Mouse (Mus musculus) intestine, postnatal 0 days (tissue): ENCODE data around the gene Clip2. TPM values are rescaled to one million over a fixed set of nuclear protein-coding genes. Genes with fewer than 3 reads are reported as not detected.
A peak's percentile ranks its signal among the peaks of the same experiment; 100 is the strongest.

Experiments used
- ATAC-seq: fragments of 200-750 bp; cut with Nextera tagmentation; 2 replicates; pipeline ENCODE4 v1.8.0; 2017; ENCODE audit warnings: mild to moderate bottlenecking, moderate TSS enrichment, moderate library complexity
- H3K27ac ChIP-seq: fragments of 300-500 bp; sonication (generic); 2 replicates; pipeline ENCODE4 v1.5.1; 2014; ENCODE audit warnings: mild to moderate bottlenecking, low read depth, low read length, moderate library complexity
- H3K27me3 ChIP-seq: fragments of 300-500 bp; sonication (generic); replicated peaks from 2 replicates; pipeline ENCODE4 v1.6.1; 2014; ENCODE audit warnings: low read length, mixed read lengths; ENCODE audit not compliant: control insufficient read depth, insufficient read depth
- H3K36me3 ChIP-seq: fragments of 300-500 bp; sonication (generic); 2 replicates; pipeline ENCODE4 v1.6.1; 2014; ENCODE audit warnings: mild to moderate bottlenecking, moderate library complexity; ENCODE audit not compliant: control insufficient read depth, insufficient read depth
- H3K4me1 ChIP-seq: fragments of 300-500 bp; sonication (generic); replicated peaks from 2 replicates; pipeline ENCODE4 v1.6.1; 2014; ENCODE audit warnings: antibody characterized with exemption, low read length, mixed read lengths; ENCODE audit not compliant: control insufficient read depth, insufficient read depth
- H3K4me2 ChIP-seq: fragments of 300-500 bp; sonication (generic); replicated peaks from 2 replicates; pipeline ENCODE4 v1.6.1; 2014; ENCODE audit warnings: low read depth, mild to moderate bottlenecking, moderate library complexity
- H3K4me3 ChIP-seq: fragments of 300-500 bp; sonication (generic); 2 replicates; pipeline ENCODE4 v1.5.1; 2014; ENCODE audit warnings: low read depth, low read length
- H3K9ac ChIP-seq: fragments of 300-500 bp; sonication (generic); 2 replicates; pipeline ENCODE4 v1.6.1; 2014; ENCODE audit warnings: mild to moderate bottlenecking, low read depth, low read length
- H3K9me3 ChIP-seq: fragments of 300-500 bp; sonication (generic); 2 replicates; pipeline ENCODE4 v1.6.1; 2016; ENCODE audit warnings: mixed run types; ENCODE audit not compliant: control insufficient read depth
- CTCF ChIP-seq: sonication (generic); IDR thresholded peaks from 2 replicates; pipeline ENCODE4 v1.5.1; 2016; ENCODE audit warnings: low read depth, mild to moderate bottlenecking, control low read depth, antibody characterized with exemption, moderate library complexity
- WGBS: fragments of 180-500 bp; shearing (Covaris S2); extraction: QIAGEN DNeasy Blood & Tissue Kit; methylation state at CpG from one replicate; pipeline ENCODE4 v1.1.7; 2014; 5-methylcytosine and 5-hydroxymethylcytosine counted together
- polyA plus RNA-seq: library from polyadenylated mRNA; unstranded; fragments of >200 nt; fragmentation: Nextera tagmentation; extraction: Ambion mirVana; gene quantifications from 2 replicates; pipeline ENCODE4 v1.2.1, GENCODE M21; 2015

Clip2 gene
- polyA plus RNA-seq, 1 experiment from 2014 or later = 2.6 TPM

DNA sequence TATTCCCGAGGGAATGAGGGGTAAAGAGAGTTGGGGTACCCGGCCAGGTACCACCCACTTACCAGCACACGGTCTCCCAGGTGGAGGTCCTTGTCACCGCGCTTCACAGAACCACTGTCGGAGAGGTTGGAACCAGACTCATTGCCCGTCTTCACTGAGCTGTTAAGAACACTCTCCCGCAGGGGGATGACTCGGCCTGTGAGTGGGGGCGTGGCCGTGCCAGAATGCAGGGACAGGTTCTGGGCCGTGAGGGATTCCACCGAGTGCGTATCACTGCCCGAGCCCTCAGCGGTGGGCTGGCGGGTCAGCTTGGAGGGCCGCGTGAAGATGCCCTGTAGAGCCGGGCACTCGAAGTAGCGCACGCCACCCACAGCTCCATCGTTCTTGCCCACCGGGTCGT, 29.7 kb downstream of the Clip2 start:
- Histone ChIP-seq H3K9ac (no peak overlapping the region), H3K9me3 (no peaks in the 10 kb centered on the region), H3K4me2 (no peak overlapping the region), H3K4me1 (no peaks in the 10 kb centered on the region), H3K27me3 (no peaks in the 10 kb centered on the region), H3K36me3 (peaks cover 54% of the 10 kb centered on the region), H3K4me3 (no peak overlapping the region), H3K27ac (no peak overlapping the region)
- 88% methylated on average over 26 of the region's 26 CpGs for WGBS
- no peak for ATAC-seq
- no peak for TF ChIP-seq CTCF

DNA sequence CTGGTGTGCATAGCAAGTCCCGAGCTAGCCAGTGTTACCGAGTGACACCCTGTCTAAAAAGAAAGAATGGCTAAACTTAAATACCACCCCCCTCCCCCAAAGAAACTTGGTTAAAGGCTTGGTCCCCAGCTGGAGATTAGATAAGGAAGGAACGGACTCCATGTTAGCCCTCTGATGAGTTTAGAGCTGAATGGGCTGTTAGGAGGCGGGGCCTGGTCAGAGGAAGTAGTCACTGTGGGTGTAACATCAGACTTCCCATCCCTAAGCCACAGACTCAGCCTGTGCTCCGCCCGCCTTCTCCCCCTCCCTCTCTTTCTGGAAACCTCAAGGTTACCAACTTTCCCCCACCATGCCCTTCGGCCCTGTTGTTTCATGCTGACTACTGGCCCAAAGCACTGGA, 30.4 kb downstream of the Clip2 start:
- WGBS = 86% methylated on average over 7 of the region's 7 CpGs
- Histone ChIP-seq H3K9me3 (no peaks in the 10 kb centered on the region), H3K9ac (no peak overlapping the region), H3K27ac (no peak overlapping the region), H3K4me2 (no peak overlapping the region), H3K36me3 (peaks cover 61% of the 10 kb centered on the region), H3K4me1 (no peaks in the 10 kb centered on the region), H3K4me3 (no peak overlapping the region), H3K27me3 (no peaks in the 10 kb centered on the region)
- no peak for ATAC-seq
- no peak for TF ChIP-seq CTCF

DNA sequence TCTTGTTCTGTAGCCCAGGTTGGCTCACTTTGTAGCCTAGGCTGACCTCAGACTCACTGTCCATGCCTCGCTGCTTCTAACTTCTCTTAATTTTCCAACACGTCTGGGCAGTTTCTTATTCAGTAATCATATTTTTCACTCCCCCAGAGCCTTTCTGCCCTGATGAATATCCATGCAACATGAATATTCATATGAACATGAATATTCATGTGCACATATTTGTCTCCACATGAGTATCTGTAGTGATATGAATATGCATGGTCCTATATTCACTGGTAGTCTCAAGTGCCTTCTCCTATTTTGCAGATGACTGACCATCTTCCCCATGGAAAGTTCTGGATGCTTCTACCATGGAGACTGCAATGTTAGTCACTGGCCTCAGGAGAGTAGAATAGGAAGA, 31.1 kb downstream of the Clip2 start:
- TF ChIP-seq CTCF = no peak
- peaks cover 66% of the 10 kb centered on the region for H3K36me3 ChIP-seq

DNA sequence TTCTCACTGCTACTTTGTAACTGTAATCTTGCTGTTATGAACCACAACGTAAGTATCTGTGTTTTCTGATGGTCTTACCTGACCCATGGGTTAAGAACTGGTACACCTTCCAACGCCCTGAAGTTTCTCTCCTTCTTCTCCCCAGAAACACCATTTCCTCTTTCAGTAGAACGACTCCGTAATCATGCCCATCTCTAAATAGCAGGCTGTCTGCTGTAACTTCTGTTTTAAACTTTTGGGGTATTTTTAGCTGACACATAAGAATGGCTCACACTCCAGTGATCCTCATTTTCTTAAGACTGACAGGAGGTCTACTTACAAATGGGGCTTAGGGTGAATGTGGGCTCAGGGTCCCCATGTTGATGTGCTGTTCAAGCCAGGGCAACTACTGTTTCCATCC, 32.1 kb downstream of the Clip2 start:
- WGBS = 96% methylated on average over 4 of the region's 4 CpGs
- Histone ChIP-seq H3K27me3 (no peaks in the 10 kb centered on the region), H3K9ac (no peak overlapping the region), H3K4me2 (no peak overlapping the region), H3K27ac (0 out of 2 replicates have a peak overlapping the region, but pooled peaks have one; percentile 15), H3K36me3 (peaks cover 74% of the 10 kb centered on the region), H3K4me1 (no peaks in the 10 kb centered on the region), H3K9me3 (no peaks in the 10 kb centered on the region), H3K4me3 (no peak overlapping the region)
- no peak for TF ChIP-seq CTCF
- no peak for ATAC-seq

More for the DNA sequence above, 31.1 kb downstream of the Clip2 start:
- Histone ChIP-seq H3K4me1 (no peaks in the 10 kb centered on the region), H3K27ac (no peak overlapping the region), H3K9ac (no peak overlapping the region), H3K4me3 (no peak overlapping the region), H3K27me3 (no peaks in the 10 kb centered on the region), H3K4me2 (no peak overlapping the region), H3K9me3 (no peaks in the 10 kb centered on the region)
- ATAC-seq = no peak
- WGBS = 96% methylated on average over 2 of the region's 2 CpGs

DNA sequence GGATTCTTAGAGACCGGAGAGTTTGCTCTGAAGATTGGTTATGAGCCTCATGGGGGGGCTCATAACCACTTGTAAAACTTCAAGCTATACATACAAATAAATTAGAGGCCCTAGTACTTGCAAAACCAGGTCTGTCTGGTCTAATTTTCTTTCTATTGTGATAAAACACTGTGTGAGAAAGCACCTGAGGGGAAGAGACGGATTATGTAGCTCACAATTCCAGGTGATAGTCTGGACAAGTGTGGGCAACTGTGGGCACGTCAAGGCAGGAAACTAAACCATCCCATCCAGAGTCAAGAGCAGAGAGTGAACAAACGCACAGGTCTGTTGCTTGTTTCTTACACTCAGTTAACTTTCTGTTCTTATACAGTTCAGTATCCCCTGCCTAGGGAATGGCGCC, 32.8 kb downstream of the Clip2 start:
- ATAC-seq = no peak
- Histone ChIP-seq H3K36me3 (peaks cover 81% of the 10 kb centered on the region), H3K4me2 (no peak overlapping the region), H3K9me3 (no peaks in the 10 kb centered on the region), H3K27ac (no peak overlapping the region), H3K4me3 (no peak overlapping the region), H3K4me1 (no peaks in the 10 kb centered on the region), H3K27me3 (no peaks in the 10 kb centered on the region), H3K9ac (no peak overlapping the region)
- no peak for TF ChIP-seq CTCF
- 93% methylated on average over 5 of the region's 5 CpGs for WGBS

DNA sequence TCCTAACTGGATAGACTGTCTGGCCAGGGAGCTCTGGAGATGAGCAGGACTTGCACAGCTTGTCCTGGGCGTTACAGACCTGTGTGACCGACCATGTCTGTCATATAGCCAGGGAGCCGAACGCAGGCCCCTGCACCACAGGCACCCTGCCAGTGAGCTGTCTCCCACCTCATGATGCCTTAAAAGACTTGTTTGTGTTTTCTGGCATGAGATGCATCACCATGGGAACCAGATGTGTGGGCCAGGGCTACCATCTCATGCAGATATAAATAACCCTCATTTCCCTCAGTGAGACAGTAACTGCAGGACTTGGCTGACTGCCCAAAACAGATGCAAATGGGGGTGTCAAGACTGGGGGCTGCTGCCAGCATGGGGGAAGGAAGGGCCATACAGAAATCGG, 40.1 kb downstream of the Clip2 start:
- Histone ChIP-seq H3K4me3 (no peak overlapping the region), H3K27me3 (no peaks in the 10 kb centered on the region), H3K27ac (no peak overlapping the region), H3K4me1 (no peaks in the 10 kb centered on the region), H3K4me2 (no peak overlapping the region), H3K9ac (no peak overlapping the region), H3K9me3 (no peaks in the 10 kb centered on the region), H3K36me3 (peaks cover 90% of the 10 kb centered on the region)
- no peak for ATAC-seq
- WGBS = 69% methylated on average over 5 of the region's 5 CpGs
- no peak for TF ChIP-seq CTCF

DNA sequence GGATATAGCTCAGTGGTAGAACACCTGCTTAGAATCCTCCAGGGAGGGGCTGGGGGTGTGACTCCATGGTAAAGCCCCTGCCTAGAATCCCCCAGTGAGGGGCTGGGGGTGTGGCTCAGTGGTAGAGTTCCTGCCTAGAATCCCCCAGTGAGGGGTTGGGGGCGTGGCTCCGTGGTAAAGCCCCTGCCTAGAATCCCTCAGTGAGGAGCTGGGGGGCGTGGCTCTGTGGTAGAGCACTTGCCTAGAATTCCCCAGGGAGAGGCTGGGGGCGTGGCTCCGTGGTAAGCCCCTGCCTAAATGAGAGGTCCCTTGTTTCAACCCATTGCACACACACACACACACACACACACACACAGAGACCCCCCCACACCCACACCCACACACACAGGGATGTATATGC, 42.0 kb downstream of the Clip2 start:
- peaks cover 83% of the 10 kb centered on the region for H3K36me3 ChIP-seq
- 90% methylated on average over 5 of the region's 5 CpGs for WGBS
- no peaks in the 10 kb centered on the region for H3K9me3 ChIP-seq
- no peak overlapping the region for H3K4me2 ChIP-seq
- ATAC-seq = no peak
- H3K4me1 ChIP-seq = no peaks in the 10 kb centered on the region
- H3K9ac ChIP-seq = no peak overlapping the region
- H3K4me3 ChIP-seq = no peak overlapping the region
- no peak overlapping the region for H3K27ac ChIP-seq
- no peak for TF ChIP-seq CTCF
- no peaks in the 10 kb centered on the region for H3K27me3 ChIP-seq
